Mouse (Mus musculus) heart, embryonic 15.5 days (tissue): ENCODE data around the gene Parp3. TPM values are rescaled to one million over a fixed set of nuclear protein-coding genes. Genes with fewer than 3 reads are reported as not detected.

Experiments
- ATAC-seq: fragments of 200-750 bp; cut with Nextera tagmentation; replicated peaks from 2 replicates; pipeline ENCODE4 v1.8.0; 2017; ENCODE audit warnings: low read depth, moderate TSS enrichment; ENCODE audit not compliant: insufficient number of reproducible peaks, insufficient read depth, low FRiP score
- H3K27ac ChIP-seq: fragments of 300-500 bp; sonication (generic); 2 replicates; pipeline ENCODE4 v1.5.1; 2015; ENCODE audit warnings: mild to moderate bottlenecking, inconsistent platforms
- H3K27me3 ChIP-seq: fragments of 300-500 bp; sonication (generic); 2 replicates; pipeline ENCODE4 v1.6.1; 2015; ENCODE audit warnings: inconsistent platforms
- H3K36me3 ChIP-seq: fragments of 300-500 bp; sonication (generic); 2 replicates; pipeline ENCODE4 v1.6.1; 2015; ENCODE audit warnings: mild to moderate bottlenecking, inconsistent platforms
- H3K4me1 ChIP-seq: fragments of 300-500 bp; sonication (generic); replicated peaks from 2 replicates; pipeline ENCODE4 v1.6.1; 2015; ENCODE audit warnings: inconsistent platforms
- H3K4me2 ChIP-seq: fragments of 300-500 bp; sonication (generic); 2 replicates; pipeline ENCODE4 v1.6.1; 2015; ENCODE audit warnings: inconsistent platforms, mild to moderate bottlenecking, moderate library complexity
- H3K4me3 ChIP-seq: fragments of 300-500 bp; sonication (generic); 2 replicates; pipeline ENCODE4 v1.5.1; 2015; ENCODE audit warnings: mild to moderate bottlenecking, inconsistent platforms
- H3K9ac ChIP-seq: fragments of 300-500 bp; sonication (generic); 2 replicates; pipeline ENCODE4 v1.6.1; 2015; ENCODE audit warnings: mild to moderate bottlenecking, inconsistent platforms
- H3K9me3 ChIP-seq: fragments of 300-500 bp; sonication (generic); replicated peaks from 2 replicates; pipeline ENCODE4 v1.6.1; 2016; ENCODE audit warnings: inconsistent platforms
- WGBS: fragments of 180-500 bp; shearing (Covaris S2); methylation state at CpG from one replicate; pipeline ENCODE4 v1.1.7; 2015; ENCODE audit warnings: mixed read lengths; 5-methylcytosine and 5-hydroxymethylcytosine counted together
- polyA plus RNA-seq: library from polyadenylated mRNA; unstranded; fragments of >200 nt; fragmentation: Nextera tagmentation; extraction: Ambion mirVana; gene quantifications from 2 replicates; pipeline ENCODE4 v1.2.1, GENCODE M21; 2015

Parp3 gene
- polyA plus RNA-seq, 1 experiment from 2014 or later, result 1.9 TPM

DNA sequence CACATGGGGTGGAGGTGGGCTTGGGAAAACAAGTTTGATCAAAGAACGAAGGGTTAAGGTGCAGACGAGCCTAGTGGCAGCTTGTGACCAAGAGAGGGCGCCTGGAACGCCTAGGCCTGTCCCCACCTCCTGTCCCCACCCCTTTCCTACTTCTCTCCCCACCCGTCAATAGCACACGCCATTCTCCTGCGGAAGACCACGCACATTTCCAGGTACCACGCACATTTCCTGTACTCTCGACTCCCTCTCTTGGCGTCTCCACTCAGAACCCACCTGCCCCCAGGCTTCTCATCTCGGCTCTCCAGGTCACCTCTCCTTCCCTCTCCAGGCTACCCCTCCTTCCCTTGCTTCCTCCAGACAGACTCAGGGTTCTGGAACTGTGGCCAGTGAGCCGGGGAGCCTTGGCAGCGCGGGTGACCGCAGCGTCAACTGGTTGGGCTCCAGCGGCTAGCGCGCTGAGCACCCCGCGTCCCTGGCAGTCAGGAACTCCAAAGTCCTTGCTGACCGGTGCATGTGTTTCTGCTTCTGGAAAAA lies 28.2 kb downstream of the Parp3 start:
- H3K36me3 ChIP-seq, result no peaks in the 10 kb centered on the region
- H3K4me3 ChIP-seq, result peak overlapping the region; percentile 65
- WGBS, result under 1% methylated on average over 23 of the region's 23 CpGs
- peak; percentile 45 for ATAC-seq
- H3K4me2 ChIP-seq, result peak overlapping the region; percentile 81
- H3K9ac ChIP-seq, result peak overlapping the region; percentile 61
- peaks cover 51% of the 10 kb centered on the region for H3K4me1 ChIP-seq
- no peaks in the 10 kb centered on the region for H3K27me3 ChIP-seq
- no peaks in the 10 kb centered on the region for H3K9me3 ChIP-seq
- H3K27ac ChIP-seq, result peak overlapping the region; percentile 82

- H3K27ac ChIP-seq, result peak overlapping the region; percentile 82
- H3K4me1 ChIP-seq, result peaks cover 46% of the 10 kb centered on the region
- no peaks in the 10 kb centered on the region for H3K9me3 ChIP-seq
- no peaks in the 10 kb centered on the region for H3K36me3 ChIP-seq
- no peaks in the 10 kb centered on the region for H3K27me3 ChIP-seq
- H3K4me3 ChIP-seq, result peak overlapping the region; percentile 65
- WGBS, result 38% methylated on average over 9 of the region's 9 CpGs
- ATAC-seq, result no peak
- H3K9ac ChIP-seq, result 0 out of 2 replicates have a peak overlapping the region, but pooled peaks have one; percentile 68
- peak overlapping the region; percentile 81 for H3K4me2 ChIP-seq
Measured at GRCm38 (mm10) chr9:106447951-106448350, 28.8 kb downstream of the Parp3 start.

DNA sequence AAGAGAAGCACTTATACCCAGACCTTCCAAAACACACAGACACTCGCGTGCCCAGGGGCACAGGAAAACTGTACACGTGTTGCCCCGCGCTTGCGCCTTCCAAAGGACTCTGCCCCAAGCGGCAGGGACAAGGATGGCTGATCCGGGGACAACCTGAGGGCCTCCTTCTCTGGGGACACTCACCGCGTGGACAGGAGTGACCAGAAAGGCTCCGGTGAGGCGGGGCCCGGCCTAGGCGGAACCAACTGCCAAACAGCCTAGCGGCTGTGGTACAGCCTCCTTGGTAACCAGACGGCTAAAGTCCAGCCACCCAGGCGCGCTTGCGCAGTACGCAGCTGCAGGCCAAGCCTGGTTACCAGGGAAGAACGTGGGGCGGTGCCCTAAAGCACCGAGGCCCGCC lies 29.4 kb downstream of the Parp3 start, which contains the start of the genes Abhd14b and Abhd14a:
Abhd14b (plus strand) TSS at position 112 of the 400 bp plus-strand sequence.
Abhd14a (minus strand) TSS at position 331 of the 400 bp plus-strand sequence.
- peak within 1 kb of the TSS; percentile 65 for H3K4me3 ChIP-seq
- H3K4me2 ChIP-seq, result peak within 1 kb of the TSS; percentile 81
- no peaks in the 10 kb centered on the region for H3K9me3 ChIP-seq
- peak; percentile 83 for ATAC-seq
- under 1% methylated on average over 24 of the region's 24 CpGs for WGBS
- peak within 1 kb of the TSS; percentile 82 for H3K27ac ChIP-seq
- no peaks in the 10 kb centered on the region for H3K36me3 ChIP-seq
- no peaks in the 10 kb centered on the region for H3K27me3 ChIP-seq
- H3K4me1 ChIP-seq, result peaks cover 40% of the 10 kb centered on the region
- H3K9ac ChIP-seq, result peak within 1 kb of the TSS; percentile 68

DNA sequence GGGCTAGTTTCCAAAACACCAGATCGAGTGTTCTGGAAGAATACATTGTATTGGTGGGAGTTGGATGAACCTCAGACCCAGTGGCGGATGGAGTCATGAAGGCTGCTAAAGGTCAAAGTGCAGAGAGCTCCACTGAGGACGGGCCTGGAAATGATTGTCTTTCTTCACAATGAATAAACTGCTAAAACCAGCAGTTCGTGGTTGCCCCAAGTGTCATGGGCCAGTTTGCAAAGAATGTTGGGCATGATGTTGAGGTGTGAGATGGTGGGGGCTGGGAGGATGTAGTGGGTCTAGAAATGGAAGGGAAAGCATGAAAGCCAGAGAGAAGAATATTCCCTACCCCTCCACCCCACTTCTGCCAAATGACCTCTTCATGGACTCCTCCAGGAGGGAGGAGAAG lies 31.9 kb downstream of the Parp3 start:
- 85% methylated on average over 4 of the region's 4 CpGs for WGBS
- no peaks in the 10 kb centered on the region for H3K36me3 ChIP-seq
- ATAC-seq, result no peak
- peaks cover 22% of the 10 kb centered on the region for H3K4me1 ChIP-seq
- H3K9ac ChIP-seq, result no peak overlapping the region
- H3K4me3 ChIP-seq, result no peak overlapping the region
- H3K9me3 ChIP-seq, result no peaks in the 10 kb centered on the region
- H3K4me2 ChIP-seq, result no peak overlapping the region
- H3K27me3 ChIP-seq, result no peaks in the 10 kb centered on the region
- no peak overlapping the region for H3K27ac ChIP-seq

- Histone ChIP-seq H3K9ac (no peak overlapping the region), H3K4me1 (peaks cover 17% of the 10 kb centered on the region), H3K9me3 (no peaks in the 10 kb centered on the region), H3K4me2 (no peak overlapping the region), H3K36me3 (no peaks in the 10 kb centered on the region), H3K27ac (no peak overlapping the region), H3K27me3 (no peaks in the 10 kb centered on the region), H3K4me3 (no peak overlapping the region)
- 76% methylated on average over 5 of the region's 5 CpGs for WGBS
- ATAC-seq, result no peak
Measured at GRCm38 (mm10) chr9:106442680-106443079, 34.1 kb downstream of the Parp3 start.

DNA sequence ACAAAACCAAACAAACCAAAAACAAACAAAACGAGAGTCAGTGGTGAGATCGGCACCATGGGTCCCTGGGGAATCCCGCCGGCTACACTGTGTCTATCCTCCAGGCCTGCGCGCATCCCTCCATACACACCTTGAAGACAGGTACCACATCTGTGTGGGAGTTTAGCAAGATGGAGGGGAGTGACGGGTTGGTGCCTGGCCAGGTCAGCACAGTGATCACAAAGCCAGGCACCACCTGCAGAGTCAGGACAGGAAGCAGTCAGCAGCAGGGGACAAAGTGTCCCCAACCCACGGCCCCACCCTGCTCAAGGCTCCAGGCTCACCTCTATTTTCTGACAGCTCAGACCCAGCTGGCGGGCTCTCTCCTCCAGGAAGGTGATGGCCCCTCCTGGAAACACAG lies 40.2 kb downstream of the Parp3 start:
- H3K4me2 ChIP-seq, result no peak overlapping the region
- no peak for ATAC-seq
- H3K27ac ChIP-seq, result no peak overlapping the region
- peaks cover 27% of the 10 kb centered on the region for H3K4me1 ChIP-seq
- H3K27me3 ChIP-seq, result no peaks in the 10 kb centered on the region
- no peak overlapping the region for H3K9ac ChIP-seq
- 76% methylated on average over 9 of the region's 9 CpGs for WGBS
- H3K9me3 ChIP-seq, result no peaks in the 10 kb centered on the region
- peaks cover 21% of the 10 kb centered on the region for H3K36me3 ChIP-seq
- no peak overlapping the region for H3K4me3 ChIP-seq

DNA sequence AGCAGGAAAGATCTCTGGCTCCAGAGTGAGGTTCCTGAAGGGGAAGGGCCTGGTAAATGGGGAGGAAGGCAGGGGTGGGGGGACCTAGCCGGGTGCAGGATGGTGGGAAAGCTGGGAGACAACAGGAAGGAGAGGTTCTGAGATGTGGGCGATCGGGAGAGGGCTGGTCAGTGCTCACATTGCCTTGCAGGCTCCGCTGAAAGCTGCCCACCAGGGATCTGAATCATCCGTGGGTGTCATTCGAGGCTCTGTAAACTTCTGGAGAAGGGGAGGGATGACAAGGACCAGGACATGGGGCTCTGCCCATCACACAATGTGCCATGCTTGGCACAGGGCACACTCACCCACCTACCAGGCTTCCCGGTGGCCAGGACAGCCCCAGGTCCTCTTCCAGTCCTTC lies 43.4 kb downstream of the Parp3 start:
- Histone ChIP-seq H3K36me3 (peaks cover 30% of the 10 kb centered on the region), H3K4me1 (peaks cover 31% of the 10 kb centered on the region), H3K4me3 (no peak overlapping the region), H3K27ac (no peak overlapping the region), H3K9me3 (no peaks in the 10 kb centered on the region), H3K4me2 (no peak overlapping the region), H3K9ac (no peak overlapping the region), H3K27me3 (no peaks in the 10 kb centered on the region)
- no peak for ATAC-seq
- 73% methylated on average over 7 of the region's 7 CpGs for WGBS

GRCm38 (mm10) chr9:106430015-106430264 lies 46.8 kb downstream of the Parp3 start:
- peak overlapping the region; percentile 98 for H3K9ac ChIP-seq
- H3K4me2 ChIP-seq, result peak overlapping the region; percentile 76
- peaks cover 22% of the 10 kb centered on the region for H3K4me1 ChIP-seq
- H3K27me3 ChIP-seq, result no peaks in the 10 kb centered on the region
- no peaks in the 10 kb centered on the region for H3K9me3 ChIP-seq
- 2% methylated on average over 4 of the region's 4 CpGs for WGBS
- peak overlapping the region; percentile 86 for H3K4me3 ChIP-seq
- H3K36me3 ChIP-seq, result peaks cover 30% of the 10 kb centered on the region
- ATAC-seq, result no peak
- peak overlapping the region; percentile 96 for H3K27ac ChIP-seq

DNA sequence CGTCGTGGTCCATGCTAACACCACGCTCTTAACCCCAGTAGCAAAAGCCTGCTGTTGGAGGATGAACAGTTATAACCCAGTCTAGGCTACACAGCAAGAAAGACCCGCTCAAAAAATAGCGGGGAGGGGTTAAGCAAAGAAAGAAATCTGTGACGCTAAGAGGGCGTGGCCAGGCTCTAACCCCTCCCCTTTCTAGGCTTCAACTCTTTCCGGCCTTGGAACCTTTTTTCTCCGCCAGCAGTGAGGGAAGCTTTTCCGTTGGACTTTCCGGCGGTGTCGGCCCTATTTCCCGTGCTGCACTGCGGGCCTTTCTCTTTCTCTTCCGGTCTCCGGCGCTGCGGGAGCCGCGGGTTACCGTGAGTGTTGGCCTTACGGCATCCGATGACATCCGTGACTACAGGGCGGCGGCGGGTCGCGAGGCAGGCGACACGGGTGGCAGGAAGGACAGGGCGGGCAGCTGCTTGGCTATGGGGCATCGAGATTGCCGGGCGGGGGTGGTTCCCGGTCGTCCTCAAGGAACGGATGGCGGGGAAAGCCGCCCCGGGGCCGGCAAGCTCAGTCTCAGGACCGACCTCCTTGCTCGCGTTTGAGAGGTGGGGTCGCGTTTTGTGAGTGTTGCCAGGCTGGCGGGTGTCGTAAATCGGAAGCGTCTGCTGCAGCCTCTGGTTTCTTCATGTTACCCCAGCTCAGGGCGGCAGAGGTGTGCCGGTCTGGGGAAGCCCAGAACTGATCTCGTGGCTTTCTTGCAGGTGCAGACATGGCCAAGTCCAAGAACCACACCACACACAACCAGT lies 47.3 kb downstream of the Parp3 start, which contains the start of gene Rpl29:
Rpl29 (plus strand) TSS at position 234 of the 794 bp plus-strand sequence.
- H3K4me3 ChIP-seq, result peak within 1 kb of the TSS; percentile 86
- H3K4me1 ChIP-seq, result peaks cover 22% of the 10 kb centered on the region
- no peaks in the 10 kb centered on the region for H3K9me3 ChIP-seq
- peak within 1 kb of the TSS; percentile 76 for H3K4me2 ChIP-seq
- peaks cover 30% of the 10 kb centered on the region for H3K36me3 ChIP-seq
- ATAC-seq, result peak; percentile 92
- peak within 1 kb of the TSS; percentile 96 for H3K27ac ChIP-seq
- WGBS, result under 1% methylated on average over 55 of the region's 55 CpGs
- H3K27me3 ChIP-seq, result no peaks in the 10 kb centered on the region
- peak within 1 kb of the TSS; percentile 98 for H3K9ac ChIP-seq

DNA sequence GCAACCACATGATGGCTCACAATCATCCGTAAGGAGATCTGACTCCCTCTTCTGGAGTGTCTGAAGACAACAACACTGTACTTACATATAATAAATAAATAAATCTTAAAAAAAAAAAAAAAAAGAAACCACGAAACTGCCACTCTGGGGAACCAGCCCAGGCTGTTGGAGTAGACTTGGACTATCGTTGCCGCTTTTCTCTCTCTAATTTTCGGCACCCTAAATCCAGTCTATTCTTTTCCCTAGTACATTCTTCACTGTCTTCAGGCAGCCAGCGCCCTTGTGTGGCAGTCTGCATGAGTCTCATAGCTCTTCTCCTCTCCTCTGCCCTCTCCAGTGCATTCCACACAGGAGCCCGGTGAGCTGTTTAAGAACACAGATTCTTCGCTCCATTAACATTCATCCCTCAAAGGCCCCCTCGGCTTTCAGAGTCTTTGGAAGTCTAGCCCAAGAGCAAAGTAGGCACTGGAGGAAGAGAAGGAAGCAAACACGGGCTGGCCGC lies 48.0 kb downstream of the Parp3 start:
- peak; percentile 50 for ATAC-seq
- Histone ChIP-seq H3K9me3 (no peaks in the 10 kb centered on the region), H3K9ac (peak overlapping the region; percentile 60), H3K27ac (peak overlapping the region; percentile 96), H3K36me3 (peaks cover 30% of the 10 kb centered on the region), H3K4me2 (peak overlapping the region; percentile 76), H3K27me3 (no peaks in the 10 kb centered on the region), H3K4me1 (peaks cover 22% of the 10 kb centered on the region), H3K4me3 (peak overlapping the region; percentile 86)
- 12% methylated on average over 11 of the region's 11 CpGs for WGBS

DNA sequence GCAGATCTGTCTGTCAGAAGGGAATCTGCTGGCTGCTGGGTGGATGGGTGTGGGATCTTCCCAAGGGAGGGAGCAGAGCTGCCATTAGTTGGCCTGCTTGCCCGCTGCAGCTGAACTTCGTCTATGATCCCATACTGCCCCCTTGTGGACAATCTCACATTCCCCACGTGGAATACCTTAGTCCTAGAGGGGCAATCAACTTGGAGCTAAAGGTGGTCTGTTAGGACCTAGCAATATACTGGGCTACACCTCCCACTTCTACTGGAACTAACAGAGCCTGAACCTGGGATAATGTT lies 54.9 kb downstream of the Parp3 start:
- ATAC-seq, result peak; percentile 53; the same call in 1 of the 2 replicates
- peak overlapping the region; percentile 4; the same call in 1 of the 2 replicates for H3K4me3 ChIP-seq
- 0% methylated on average over 3 of the region's 3 CpGs for WGBS

More for the DNA sequence above, 54.9 kb downstream of the Parp3 start:
- peak overlapping the region; percentile 35 for H3K4me2 ChIP-seq
- H3K9me3 ChIP-seq, result no peaks in the 10 kb centered on the region
- H3K4me1 ChIP-seq, result peaks cover 35% of the 10 kb centered on the region
- peaks cover 10% of the 10 kb centered on the region for H3K27me3 ChIP-seq
- H3K27ac ChIP-seq, result no peak overlapping the region
- H3K36me3 ChIP-seq, result no peaks in the 10 kb centered on the region
- no peak overlapping the region for H3K9ac ChIP-seq
